Mouse (Mus musculus) gastrocnemius, adult 18-20 months (tissue): Measurements from ENCODE around the gene Olfr507. TPM values are rescaled to one million over a fixed set of nuclear protein-coding genes. Genes with fewer than 3 reads are reported as not detected.
"Not testable (repeated sequence)": the region's sequence is repeated elsewhere in the genome, so short reads cannot be mapped to it uniquely, and the experiment has no call there.

ENCODE experiments used
- DNase-seq: peaks from one replicate; pipeline ENCODE4 v3.0.0; 2021; ENCODE audit warnings: low spot score
- long read RNA-seq, 2 experiments: library from polyadenylated mRNA; stranded (forward); transcript quantifications; one replicate each; pipeline ENCODE4 v2.0.0; 2021
- total RNA-seq, 2 experiments: library from RNA; stranded (reverse); gene quantifications; 2 replicates each; pipeline ENCODE4 v1.2.3; 2021

The Olfr507 gene
- total RNA-seq: not detected
- long read RNA-seq, experiment 1: 0 reads
- long read RNA-seq, experiment 2: 0 reads

- no peak for DNase-seq
Measured at GRCm38 (mm10) chr7:108621514-108621913, at the start of gene Olfr507. Gene Olfr507 (plus strand): TSS chr7:108621814.

GRCm38 (mm10) chr7:108589797-108590196 is 31.8 kb upstream of the Olfr507 start:
- DNase-seq: no peak

GRCm38 (mm10) chr7:108601916-108602315 is 19.7 kb upstream of the Olfr507 start:
- DNase-seq: not testable (repeated sequence)

GRCm38 (mm10) chr7:108610487-108610886 is 11.1 kb upstream of the Olfr507 start, which contains the start of gene Olfr506:
Gene Olfr506 (plus strand): TSS chr7:108610787.
- no peak for DNase-seq

GRCm38 (mm10) chr7:108614110-108614509 is 7.5 kb upstream of the Olfr507 start:
- DNase-seq: no peak

- DNase-seq: not testable (repeated sequence)
Measured at GRCm38 (mm10) chr7:108616781-108617180, 4.8 kb upstream of the Olfr507 start.

GRCm38 (mm10) chr7:108629694-108630093 is 8.1 kb downstream of the Olfr507 start, which contains the start of gene Olfr508:
Gene Olfr508 (plus strand): TSS chr7:108629994.
- no peak for DNase-seq

GRCm38 (mm10) chr7:108651806-108652205 is 30.2 kb downstream of the Olfr507 start, which contains the start of gene Olfr509:
Gene Olfr509 (minus strand): TSS chr7:108651906.
- DNase-seq: no peak

GRCm38 (mm10) chr7:108662419-108662818 is 40.8 kb downstream of the Olfr507 start:
- no peak for DNase-seq

GRCm38 (mm10) chr7:108666118-108666517 is 44.5 kb downstream of the Olfr507 start, which contains the start of gene Olfr510:
Gene Olfr510 (plus strand): TSS chr7:108666418.
- DNase-seq: no peak

- no peak for DNase-seq
Measured at GRCm38 (mm10) chr7:108671058-108671457, 49.4 kb downstream of the Olfr507 start.

Other genes starting within 250 kb of the Olfr507 start
- gene Olfr495, start 228.6 kb upstream of the Olfr507 start, total RNA-seq: not detected
- gene Olfr497, start 201.4 kb upstream of the Olfr507 start, total RNA-seq: not detected
- gene Olfr498, start 156.5 kb upstream of the Olfr507 start, total RNA-seq: not detected
- gene Olfr502, start 96.7 kb upstream of the Olfr507 start, total RNA-seq: not detected
- gene Olfr503, start 77.3 kb upstream of the Olfr507 start, total RNA-seq: not detected
- not detected for gene Olfr504, start 56.0 kb upstream of the Olfr507 start, total RNA-seq
- not detected for gene Olfr506, start 11.0 kb upstream of the Olfr507 start, total RNA-seq
- gene Olfr508, start 8.2 kb downstream of the Olfr507 start, total RNA-seq: not detected
- not detected for gene Olfr509, start 30.1 kb downstream of the Olfr507 start, total RNA-seq
- not detected for gene Olfr510, start 44.6 kb downstream of the Olfr507 start, total RNA-seq
- gene Olfr512, start 91.5 kb downstream of the Olfr507 start, total RNA-seq: not detected
- not detected for gene Olfr513, start 129.2 kb downstream of the Olfr507 start, total RNA-seq
- gene Olfr514, start 204.2 kb downstream of the Olfr507 start, total RNA-seq: not detected
- gene Olfr516, start 228.7 kb downstream of the Olfr507 start, total RNA-seq: not detected